Mouse (Mus musculus): ENCODE results near the gene March10. TPM values are rescaled to one million over a fixed set of nuclear protein-coding genes. Genes with fewer than 3 reads are reported as not detected.

March10 gene
- polyA plus RNA-seq, 2 experiments = not detected

DNA sequence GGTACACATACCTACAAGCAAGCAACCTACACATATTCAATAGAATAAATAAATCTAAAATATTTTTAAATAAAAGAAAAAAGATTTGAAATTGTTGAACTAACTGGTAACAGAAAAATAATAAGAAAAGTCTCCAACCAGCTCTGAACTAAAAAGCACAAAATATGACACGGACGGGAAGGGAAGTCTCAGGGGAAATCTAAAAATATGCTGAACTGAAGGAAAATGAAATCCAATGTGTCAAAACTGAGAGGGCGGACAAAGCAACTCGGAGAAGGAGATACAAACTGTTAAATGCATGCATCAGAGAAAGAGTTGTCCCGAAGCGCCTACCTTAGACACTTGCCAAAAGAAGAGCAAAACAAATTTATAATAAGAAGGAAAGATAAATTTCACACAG is 28.9 kb upstream of the March10 start:
- WGBS (ENCODE audit: insufficient replicate concordance) = 64% methylated on average over 6 of the region's 6 CpGs
- no peaks in the 10 kb centered on the region for H3K27me3 ChIP-seq (ENCODE audit: control insufficient read depth, insufficient read depth, low read length)
- no peak overlapping the region for H3K9ac ChIP-seq (replicated peaks)
- H3K9me3 ChIP-seq (ENCODE audit: control insufficient read depth, low read length) = no peaks in the 10 kb centered on the region
- no peak overlapping the region for H3K27ac ChIP-seq
- DNase-seq (ENCODE audit: low read depth in 3 of 3, low spot score in 3 of 3) = no peak
- TF ChIP-seq CTCF (IDR thresholded peaks at IDR 0.05; ENCODE audit: low read depth) = no peak
- TF ChIP-seq EP300 (IDR thresholded peaks at IDR 0.05; ENCODE audit: low read depth) = no peak
- no peaks in the 10 kb centered on the region for H3K4me1 ChIP-seq (replicated peaks; ENCODE audit: control insufficient read depth in 2 of 2, insufficient read depth in 2 of 2, low read length in 1 of 2)
- H3K4me3 ChIP-seq (ENCODE audit: insufficient read depth in 1 of 2, low read depth in 2 of 2, low read length in 2 of 2) = no peak overlapping the region
- no peak for ATAC-seq (ENCODE audit: insufficient read depth)
- no peaks in the 10 kb centered on the region for H3K36me3 ChIP-seq (replicated peaks; ENCODE audit: control insufficient read depth, insufficient read depth, low read depth)
- H3K4me2 ChIP-seq (ENCODE audit: low read depth) = no peak overlapping the region

DNA sequence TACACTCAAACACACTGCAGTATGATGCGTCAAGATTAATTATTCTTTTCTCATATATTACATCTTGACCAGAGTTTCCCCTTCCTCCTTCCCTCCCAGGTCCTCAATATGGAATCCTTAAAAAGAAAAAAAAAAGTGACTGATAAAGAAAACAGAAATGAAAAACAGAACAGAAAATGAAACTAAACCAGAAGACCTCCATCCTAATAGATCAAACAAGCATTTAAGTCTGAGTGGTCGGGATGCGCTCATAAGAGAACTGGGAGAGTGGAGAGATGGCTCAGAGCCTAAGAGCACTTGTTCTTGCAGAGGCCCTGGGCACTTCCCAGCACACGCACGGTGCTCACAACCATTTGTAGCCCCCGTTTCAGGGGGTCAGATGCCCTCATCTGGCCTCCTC is 28.5 kb upstream of the March10 start:
- Histone ChIP-seq H3K4me2 (ENCODE audit: low read depth) (no peak overlapping the region), H3K27me3 (ENCODE audit: control insufficient read depth, insufficient read depth, low read length) (no peaks in the 10 kb centered on the region), H3K4me1 (replicated peaks; ENCODE audit: control insufficient read depth in 2 of 2, insufficient read depth in 2 of 2, low read length in 1 of 2) (no peaks in the 10 kb centered on the region), H3K4me3 (ENCODE audit: insufficient read depth in 1 of 2, low read depth in 2 of 2, low read length in 2 of 2) (no peak overlapping the region), H3K27ac (no peak overlapping the region), H3K9ac (replicated peaks) (no peak overlapping the region), H3K9me3 (ENCODE audit: control insufficient read depth, low read length) (no peaks in the 10 kb centered on the region), H3K36me3 (replicated peaks; ENCODE audit: control insufficient read depth, insufficient read depth, low read depth) (no peaks in the 10 kb centered on the region)
- DNase-seq (ENCODE audit: low read depth in 3 of 3, low spot score in 3 of 3) (no peak), ATAC-seq (ENCODE audit: insufficient read depth) (no peak)
- WGBS (ENCODE audit: insufficient replicate concordance) = 59% methylated on average over 6 of the region's 6 CpGs
- TF ChIP-seq CTCF (IDR thresholded peaks at IDR 0.05; ENCODE audit: low read depth) (no peak), EP300 (IDR thresholded peaks at IDR 0.05; ENCODE audit: low read depth) (no peak)

DNA sequence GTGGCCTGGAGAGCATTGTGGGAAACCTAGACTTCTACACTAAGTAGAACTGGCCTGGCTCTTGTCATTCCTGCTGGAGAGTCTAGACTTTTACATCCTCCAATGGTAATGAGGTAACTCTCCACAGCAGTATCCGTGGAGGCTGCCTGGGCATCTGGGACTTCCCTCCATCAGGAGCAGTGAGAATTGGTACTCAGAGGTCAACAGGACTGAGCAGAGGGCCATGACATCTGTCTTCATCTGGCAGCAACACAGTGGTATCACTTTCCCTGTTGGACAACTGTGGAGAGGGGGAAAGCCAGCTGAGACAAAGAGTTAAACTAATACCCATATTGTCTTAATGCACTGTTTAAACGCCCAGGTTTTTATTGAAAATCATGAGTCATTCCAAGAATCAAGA is 26.2 kb upstream of the March10 start:
- no peaks in the 10 kb centered on the region for H3K27me3 ChIP-seq (ENCODE audit: control insufficient read depth, insufficient read depth, low read length)
- ATAC-seq (ENCODE audit: insufficient read depth) (no peak), DNase-seq (ENCODE audit: low read depth in 3 of 3, low spot score in 3 of 3) (no peak)
- H3K4me1 ChIP-seq (replicated peaks; ENCODE audit: control insufficient read depth in 2 of 2, insufficient read depth in 2 of 2, low read length in 1 of 2) = no peaks in the 10 kb centered on the region
- H3K4me2 ChIP-seq (ENCODE audit: low read depth) = no peak overlapping the region
- no peaks in the 10 kb centered on the region for H3K36me3 ChIP-seq (replicated peaks; ENCODE audit: control insufficient read depth, insufficient read depth, low read depth)
- TF ChIP-seq CTCF (IDR thresholded peaks at IDR 0.05; ENCODE audit: low read depth) (no peak), EP300 (IDR thresholded peaks at IDR 0.05; ENCODE audit: low read depth) (no peak)
- 42% methylated on average over 2 of the region's 2 CpGs for WGBS (ENCODE audit: insufficient replicate concordance)
- no peaks in the 10 kb centered on the region for H3K9me3 ChIP-seq (ENCODE audit: control insufficient read depth, low read length)
- no peak overlapping the region for H3K27ac ChIP-seq
- no peak overlapping the region for H3K9ac ChIP-seq (replicated peaks)
- no peak overlapping the region for H3K4me3 ChIP-seq (ENCODE audit: insufficient read depth in 1 of 2, low read depth in 2 of 2, low read length in 2 of 2)

DNA sequence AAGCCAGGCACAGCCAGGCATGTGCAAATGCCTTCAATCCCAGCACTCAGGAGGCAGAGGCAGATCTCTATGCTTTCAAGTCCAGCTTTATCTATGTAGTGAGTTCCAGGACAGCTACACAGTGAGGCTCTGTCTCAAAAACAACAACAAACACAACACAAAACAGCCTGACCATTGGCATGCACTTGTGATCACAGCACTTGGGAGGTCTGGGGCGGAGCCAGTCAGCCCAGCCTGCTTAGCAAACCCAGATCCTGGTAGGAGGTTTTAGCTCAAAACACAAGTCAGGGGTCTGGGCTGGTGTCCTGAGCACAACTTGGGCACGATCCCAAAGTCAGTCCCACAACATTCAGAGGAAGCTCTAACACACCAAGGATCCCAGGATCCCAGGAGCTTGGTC is 18.2 kb upstream of the March10 start:
- peaks cover 0 to 3% of the 10 kb centered on the region in 2 experiments; a peak in 2 of 4 replicates for H3K4me1 ChIP-seq (replicated peaks; ENCODE audit: control insufficient read depth in 2 of 2, insufficient read depth in 2 of 2, low read length in 1 of 2)
- no peak overlapping the region for H3K9ac ChIP-seq (replicated peaks)
- ATAC-seq (ENCODE audit: insufficient read depth) = no peak
- no peak overlapping the region for H3K4me2 ChIP-seq (ENCODE audit: low read depth)
- DNase-seq (ENCODE audit: low read depth in 3 of 3, low spot score in 3 of 3) = no peak
- no peaks in the 10 kb centered on the region for H3K9me3 ChIP-seq (ENCODE audit: control insufficient read depth, low read length)
- H3K27me3 ChIP-seq (ENCODE audit: control insufficient read depth, insufficient read depth, low read length) = no peaks in the 10 kb centered on the region
- 44% methylated on average over 2 of the region's 2 CpGs for WGBS (ENCODE audit: insufficient replicate concordance)
- H3K4me3 ChIP-seq (ENCODE audit: insufficient read depth in 1 of 2, low read depth in 2 of 2, low read length in 2 of 2) = no peak overlapping the region
- no peak for TF ChIP-seq CTCF (IDR thresholded peaks at IDR 0.05; ENCODE audit: low read depth)
- TF ChIP-seq EP300 (IDR thresholded peaks at IDR 0.05; ENCODE audit: low read depth) = no peak
- no peaks in the 10 kb centered on the region for H3K36me3 ChIP-seq (replicated peaks; ENCODE audit: control insufficient read depth, insufficient read depth, low read depth)
- no peak overlapping the region for H3K27ac ChIP-seq

DNA sequence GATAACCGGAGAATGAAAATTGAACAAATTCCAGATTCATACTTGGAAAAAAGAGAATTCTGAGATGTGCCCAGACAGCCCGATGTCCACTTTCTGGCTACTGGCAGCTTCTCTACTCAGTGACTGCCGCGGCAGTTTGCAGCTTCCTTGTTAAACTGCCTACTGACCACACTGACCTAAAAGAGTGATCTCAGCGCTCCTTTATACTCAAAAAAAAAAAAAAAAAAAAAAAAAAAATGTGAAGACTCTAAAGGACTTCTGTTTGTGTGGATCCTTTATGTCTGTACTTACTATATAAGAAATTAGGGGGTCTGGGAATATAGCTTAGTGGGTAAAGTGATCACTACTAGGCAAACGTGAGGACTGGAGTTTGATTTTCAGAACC is 17.8 kb upstream of the March10 start:
- WGBS (ENCODE audit: insufficient replicate concordance) = 36% methylated on average over 6 of the region's 6 CpGs
- H3K4me1 ChIP-seq (replicated peaks; ENCODE audit: control insufficient read depth in 2 of 2, insufficient read depth in 2 of 2, low read length in 1 of 2) = peaks cover 0 to 4% of the 10 kb centered on the region in 2 experiments; a peak in 2 of 4 replicates

More for the DNA sequence above, 17.8 kb upstream of the March10 start:
- Histone ChIP-seq H3K27me3 (ENCODE audit: control insufficient read depth, insufficient read depth, low read length) (no peaks in the 10 kb centered on the region), H3K27ac (no peak overlapping the region), H3K9me3 (ENCODE audit: control insufficient read depth, low read length) (no peaks in the 10 kb centered on the region), H3K4me3 (ENCODE audit: insufficient read depth in 1 of 2, low read depth in 2 of 2, low read length in 2 of 2) (no peak overlapping the region), H3K9ac (replicated peaks) (no peak overlapping the region), H3K4me2 (ENCODE audit: low read depth) (no peak overlapping the region), H3K36me3 (replicated peaks; ENCODE audit: control insufficient read depth, insufficient read depth, low read depth) (no peaks in the 10 kb centered on the region)
- no peak for TF ChIP-seq EP300 (IDR thresholded peaks at IDR 0.05; ENCODE audit: low read depth)
- no peak for TF ChIP-seq CTCF (IDR thresholded peaks at IDR 0.05; ENCODE audit: low read depth)
- no peak for ATAC-seq (ENCODE audit: insufficient read depth)
- no peak for DNase-seq (ENCODE audit: low read depth in 3 of 3, low spot score in 3 of 3)

All from liver, embryonic 14.5 days (tissue).